Mouse (Mus musculus) thymus, adult 2 months (tissue): Measurements from ENCODE around the gene Sfrp5. TPM values are rescaled to one million over a fixed set of nuclear protein-coding genes. Genes with fewer than 3 reads are reported as not detected.

Experiments used
- DNase-seq: peaks from one replicate; pipeline ENCODE4 v3.0.0; 2021
- H3K27ac ChIP-seq: fragments of 200-500 bp; 2 replicates; pipeline ENCODE4 v1.5.1; 2012; ENCODE audit warnings: low read length, control low read depth; ENCODE audit not compliant: control insufficient read depth, insufficient read depth
- H3K27me3 ChIP-seq: fragments of 200-500 bp; 2 replicates; pipeline ENCODE4 v1.6.1; 2012; ENCODE audit warnings: mild to moderate bottlenecking, low read length, moderate library complexity, mixed read lengths; ENCODE audit not compliant: control insufficient read depth, insufficient read depth
- H3K36me3 ChIP-seq: fragments of 200-500 bp; 2 replicates; pipeline ENCODE4 v1.6.1; 2012; ENCODE audit warnings: mild to moderate bottlenecking, low read length, moderate library complexity; ENCODE audit not compliant: control insufficient read depth, insufficient read depth
- H3K4me1 ChIP-seq: fragments of 200-500 bp; replicated peaks from 2 replicates; pipeline ENCODE4 v1.6.1; 2012; ENCODE audit warnings: low read length; ENCODE audit not compliant: control insufficient read depth, insufficient read depth
- H3K4me3 ChIP-seq: fragments of 200-500 bp; 2 replicates; pipeline ENCODE4 v1.5.1; 2012; ENCODE audit warnings: mild to moderate bottlenecking, low read length, control low read depth, moderate library complexity; ENCODE audit not compliant: control insufficient read depth, insufficient read depth
- CTCF ChIP-seq: fragments of 200-500 bp; IDR thresholded peaks from 2 replicates; pipeline ENCODE4 v1.5.1; 2012; ENCODE audit warnings: mild to moderate bottlenecking, control low read depth, low read length, moderate library complexity, borderline replicate concordance; ENCODE audit not compliant: control insufficient read depth, poor library complexity, insufficient read depth; ENCODE audit errors: extremely low read depth
- POLR2A ChIP-seq: fragments of 200-500 bp; IDR thresholded peaks from 2 replicates; pipeline ENCODE4 v1.6.1; 2012; ENCODE audit warnings: mild to moderate bottlenecking, low read length, control low read depth, moderate library complexity; ENCODE audit not compliant: control insufficient read depth, poor library complexity, insufficient read depth; ENCODE audit errors: extremely low read depth
- WGBS: fragments of 180-500 bp; shearing (Covaris S2); methylation state at CpG from one replicate; pipeline ENCODE4 v1.1.7; 2018; 5-methylcytosine and 5-hydroxymethylcytosine counted together
- polyA plus RNA-seq: library from polyadenylated mRNA; depleted of rRNA; stranded (reverse); fragments of >200 nt; gene quantifications from 2 replicates; pipeline ENCODE4 v1.2.3, GENCODE M21; 2012

The Sfrp5 gene
- polyA plus RNA-seq, 1 experiment = 2.4 TPM

DNA sequence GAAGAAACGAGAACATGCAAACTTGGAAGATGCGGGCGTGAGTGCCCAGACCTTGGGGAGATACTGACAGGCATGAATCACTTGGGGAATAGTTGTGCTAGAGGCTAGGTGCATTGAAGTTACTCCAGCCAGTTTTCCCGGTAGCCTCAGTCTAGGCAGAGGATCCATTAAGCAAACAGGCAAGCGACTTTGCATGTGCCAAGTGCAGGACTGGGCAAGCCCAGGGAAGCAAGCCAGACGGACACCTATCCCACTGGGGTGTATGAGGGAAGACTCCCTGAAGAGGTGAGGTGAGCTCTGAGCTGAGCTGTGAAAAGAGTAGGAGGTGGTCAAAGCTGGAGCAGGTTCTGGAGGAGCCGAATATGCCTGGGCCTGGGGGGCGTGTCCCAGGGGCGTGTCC, 34.6 kb downstream of the Sfrp5 start:
- H3K27me3 ChIP-seq = no peaks in the 10 kb centered on the region
- no peak for DNase-seq
- TF ChIP-seq POLR2A (no peak), CTCF (no peak)
- H3K4me3 ChIP-seq = no peak overlapping the region
- no peak overlapping the region for H3K27ac ChIP-seq
- WGBS = 90% methylated on average over 9 of the region's 9 CpGs
- peaks cover 6% of the 10 kb centered on the region for H3K4me1 ChIP-seq
- no peaks in the 10 kb centered on the region for H3K36me3 ChIP-seq

DNA sequence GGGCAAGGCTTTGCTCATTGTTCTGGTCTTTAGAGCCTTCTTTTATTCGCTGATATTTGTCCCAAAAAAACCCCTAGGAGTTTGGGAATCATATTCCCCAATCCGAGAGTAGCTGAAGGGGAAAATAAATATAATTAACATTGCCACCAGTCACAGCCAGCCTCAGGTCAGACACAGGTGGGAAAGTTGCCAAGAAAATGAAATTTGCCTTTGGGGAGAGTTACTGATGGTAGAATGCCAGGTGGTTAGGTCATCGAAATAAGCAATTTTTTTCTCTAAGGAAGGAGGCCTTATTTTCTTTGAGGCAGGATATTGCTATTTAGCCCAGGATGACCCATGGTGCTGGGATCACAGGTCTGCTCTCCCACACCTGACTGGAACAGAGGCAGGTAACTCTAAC, 35.3 kb downstream of the Sfrp5 start:
- Histone ChIP-seq H3K36me3 (no peaks in the 10 kb centered on the region), H3K4me3 (no peak overlapping the region), H3K27me3 (no peaks in the 10 kb centered on the region), H3K4me1 (peaks cover 6% of the 10 kb centered on the region), H3K27ac (no peak overlapping the region)
- TF ChIP-seq CTCF = no peak
- DNase-seq = no peak
- 56% methylated on average over 3 of the region's 3 CpGs for WGBS

- peak; percentile 85 for DNase-seq
- H3K27me3 ChIP-seq = no peaks in the 10 kb centered on the region
- WGBS = 4% methylated on average over 12 of the region's 12 CpGs
- no peak overlapping the region; the same call in 1 of the 2 replicates for H3K27ac ChIP-seq
- TF ChIP-seq POLR2A (no peak), CTCF (peak; percentile 73; the same call in 1 of the 2 replicates)
- H3K36me3 ChIP-seq = no peaks in the 10 kb centered on the region
- no peak overlapping the region for H3K4me3 ChIP-seq
- peaks cover 2% of the 10 kb centered on the region; the same call in 1 of the 2 replicates for H3K4me1 ChIP-seq
These were observed 35.9 kb downstream of the Sfrp5 start for GRCm38 (mm10) chr19:42166130-42166529.

DNA sequence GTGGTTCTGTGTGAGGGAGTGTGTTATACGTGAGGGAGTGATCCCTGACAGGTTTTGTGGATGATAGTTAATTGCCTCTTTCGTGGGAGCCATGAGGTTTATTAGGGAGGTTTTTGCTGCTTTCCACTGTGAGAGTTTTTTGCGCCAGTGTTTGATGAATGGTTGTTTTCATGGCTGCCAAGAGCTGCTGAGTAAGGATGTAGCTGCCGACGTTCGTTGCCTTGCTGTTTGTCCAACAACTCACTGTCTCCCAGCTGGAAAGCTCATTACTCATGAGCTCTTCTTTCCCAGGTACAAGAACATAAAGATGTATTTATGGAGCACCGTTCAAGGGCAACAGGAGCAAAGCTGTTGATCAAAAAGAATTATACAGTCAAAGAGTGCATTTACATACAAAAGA, 37.9 kb downstream of the Sfrp5 start:
- Histone ChIP-seq H3K4me1 (no peaks in the 10 kb centered on the region), H3K27me3 (no peaks in the 10 kb centered on the region), H3K27ac (no peak overlapping the region), H3K36me3 (no peaks in the 10 kb centered on the region), H3K4me3 (no peak overlapping the region)
- no peak for TF ChIP-seq CTCF
- TF ChIP-seq POLR2A = no peak
- 80% methylated on average over 7 of the region's 7 CpGs for WGBS
- no peak for DNase-seq

DNA sequence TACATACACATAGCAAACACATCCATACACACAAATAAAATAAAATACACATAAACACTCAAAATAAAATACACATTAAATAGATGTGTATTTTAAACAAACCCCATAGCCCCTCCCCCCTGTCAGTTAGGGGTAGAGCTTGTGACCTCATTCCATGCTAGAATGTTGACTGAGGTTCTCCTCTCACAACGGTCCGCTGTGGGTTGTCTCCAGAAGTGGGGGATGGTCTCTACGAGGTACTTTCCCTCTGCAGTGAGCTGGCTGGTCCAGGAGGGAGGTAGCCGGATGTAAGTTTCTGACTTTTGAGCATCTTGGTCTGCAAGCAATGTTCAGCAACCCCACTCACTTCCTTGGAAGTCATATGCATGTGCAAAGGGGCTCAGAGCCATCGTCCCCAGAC, 38.3 kb downstream of the Sfrp5 start, which contains the start of gene Zfyve27:
Zfyve27 (plus strand) TSS at position 188 of the 400 bp plus-strand sequence.
- no peak within 1 kb of the TSS for H3K4me3 ChIP-seq
- WGBS = 81% methylated on average over 5 of the region's 5 CpGs
- no peaks in the 10 kb centered on the region for H3K27me3 ChIP-seq
- no peak within 1 kb of the TSS for H3K27ac ChIP-seq
- H3K4me1 ChIP-seq = no peaks in the 10 kb centered on the region
- TF ChIP-seq POLR2A (no peak), CTCF (no peak)
- no peaks in the 10 kb centered on the region for H3K36me3 ChIP-seq
- DNase-seq = no peak

DNA sequence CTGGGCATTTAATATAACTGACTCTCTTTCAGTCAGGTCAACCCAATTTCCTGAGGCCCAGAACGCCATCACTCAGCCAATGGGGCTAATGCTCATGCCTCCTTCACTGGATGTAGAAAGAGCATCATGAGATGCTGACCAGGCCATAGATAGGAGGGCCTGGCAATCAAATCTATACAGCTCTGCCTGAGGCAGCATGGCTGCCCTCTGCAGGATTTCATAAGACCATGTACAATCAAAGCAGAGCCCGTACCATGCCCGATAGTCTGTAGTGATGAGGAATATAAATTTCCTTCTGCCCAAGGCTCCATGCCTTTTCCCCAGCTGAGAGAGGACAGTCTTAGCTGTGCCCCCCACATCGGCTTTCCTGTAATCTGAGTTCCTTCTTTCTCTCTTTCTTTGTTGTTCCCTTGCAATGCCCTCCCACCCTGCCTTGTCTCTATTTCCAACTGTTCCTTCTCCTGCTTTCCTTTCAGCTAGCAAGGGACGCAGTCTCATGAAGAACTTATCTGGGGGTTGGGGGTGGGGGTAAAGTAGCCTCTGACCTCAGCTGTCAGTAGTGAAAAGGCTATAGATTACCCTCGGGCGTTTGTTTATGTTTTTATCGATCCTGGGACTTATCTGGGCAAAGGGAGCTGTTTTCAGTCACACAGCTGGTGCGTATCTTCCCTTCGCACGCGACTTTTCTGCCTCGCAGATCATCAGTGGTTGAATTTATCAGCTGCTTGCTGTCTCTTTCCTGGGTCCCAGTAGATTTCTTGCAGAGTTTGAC, 43.6 kb downstream of the Sfrp5 start:
- TF ChIP-seq POLR2A (no peak), CTCF (no peak)
- no peak overlapping the region for H3K27ac ChIP-seq
- 84% methylated on average over 13 of the region's 13 CpGs for WGBS

More for the DNA sequence above, 43.6 kb downstream of the Sfrp5 start:
- H3K4me3 ChIP-seq = no peak overlapping the region
- no peak for DNase-seq
- no peaks in the 10 kb centered on the region for H3K36me3 ChIP-seq
- peaks cover 5% of the 10 kb centered on the region; the same call in 1 of the 2 replicates for H3K4me1 ChIP-seq
- no peaks in the 10 kb centered on the region for H3K27me3 ChIP-seq
